Mouse (Mus musculus) cerebellum, adult 11-12 months (tissue): Measurements from ENCODE around the gene Foxf1.

ENCODE experiments used
- DNase-seq: peaks from one replicate; pipeline ENCODE4 v3.0.0; 2022

Foxf1 gene

DNA sequence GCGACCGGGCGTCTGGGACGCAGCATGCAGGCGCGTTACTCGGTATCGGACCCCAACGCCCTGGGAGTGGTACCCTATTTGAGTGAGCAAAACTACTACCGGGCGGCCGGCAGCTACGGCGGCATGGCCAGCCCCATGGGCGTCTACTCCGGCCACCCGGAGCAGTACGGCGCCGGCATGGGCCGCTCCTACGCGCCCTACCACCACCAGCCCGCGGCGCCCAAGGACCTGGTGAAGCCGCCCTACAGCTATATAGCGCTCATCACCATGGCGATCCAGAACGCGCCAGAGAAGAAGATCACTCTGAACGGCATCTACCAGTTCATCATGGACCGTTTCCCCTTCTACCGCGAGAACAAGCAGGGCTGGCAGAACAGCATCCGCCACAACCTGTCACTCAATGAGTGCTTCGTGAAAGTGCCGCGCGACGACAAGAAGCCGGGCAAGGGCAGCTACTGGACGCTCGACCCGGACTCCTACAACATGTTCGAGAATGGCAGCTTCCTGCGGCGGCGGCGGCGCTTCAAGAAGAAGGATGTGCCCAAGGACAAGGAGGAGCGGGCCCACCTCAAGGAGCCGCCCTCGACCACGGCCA lies 32.5 kb downstream of the Foxf1 start:
- DNase-seq = no peak

DNA sequence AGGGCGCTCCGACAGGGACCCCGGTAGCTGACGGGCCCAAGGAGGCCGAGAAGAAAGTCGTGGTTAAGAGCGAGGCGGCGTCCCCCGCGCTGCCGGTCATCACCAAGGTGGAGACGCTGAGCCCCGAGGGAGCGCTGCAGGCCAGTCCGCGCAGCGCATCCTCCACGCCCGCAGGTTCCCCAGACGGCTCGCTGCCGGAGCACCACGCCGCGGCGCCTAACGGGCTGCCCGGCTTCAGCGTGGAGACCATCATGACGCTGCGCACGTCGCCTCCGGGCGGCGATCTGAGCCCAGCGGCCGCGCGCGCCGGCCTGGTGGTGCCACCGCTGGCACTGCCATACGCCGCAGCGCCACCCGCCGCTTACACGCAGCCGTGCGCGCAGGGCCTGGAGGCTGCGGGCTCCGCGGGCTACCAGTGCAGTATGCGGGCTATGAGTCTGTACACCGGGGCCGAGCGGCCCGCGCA lies 33.0 kb downstream of the Foxf1 start:
- no peak for DNase-seq

DNA sequence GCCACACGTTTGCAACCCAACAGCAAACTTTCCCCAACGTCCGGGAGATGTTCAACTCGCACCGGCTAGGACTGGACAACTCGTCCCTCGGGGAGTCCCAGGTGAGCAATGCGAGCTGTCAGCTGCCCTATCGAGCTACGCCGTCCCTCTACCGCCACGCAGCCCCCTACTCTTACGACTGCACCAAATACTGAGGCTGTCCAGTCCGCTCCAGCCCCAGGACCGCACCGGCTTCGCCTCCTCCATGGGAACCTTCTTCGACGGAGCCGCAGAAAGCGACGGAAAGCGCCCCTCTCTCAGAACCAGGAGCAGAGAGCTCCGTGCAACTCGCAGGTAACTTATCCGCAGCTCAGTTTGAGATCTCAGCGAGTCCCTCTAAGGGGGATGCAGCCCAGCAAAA lies 33.7 kb downstream of the Foxf1 start:
- no peak for DNase-seq

DNA sequence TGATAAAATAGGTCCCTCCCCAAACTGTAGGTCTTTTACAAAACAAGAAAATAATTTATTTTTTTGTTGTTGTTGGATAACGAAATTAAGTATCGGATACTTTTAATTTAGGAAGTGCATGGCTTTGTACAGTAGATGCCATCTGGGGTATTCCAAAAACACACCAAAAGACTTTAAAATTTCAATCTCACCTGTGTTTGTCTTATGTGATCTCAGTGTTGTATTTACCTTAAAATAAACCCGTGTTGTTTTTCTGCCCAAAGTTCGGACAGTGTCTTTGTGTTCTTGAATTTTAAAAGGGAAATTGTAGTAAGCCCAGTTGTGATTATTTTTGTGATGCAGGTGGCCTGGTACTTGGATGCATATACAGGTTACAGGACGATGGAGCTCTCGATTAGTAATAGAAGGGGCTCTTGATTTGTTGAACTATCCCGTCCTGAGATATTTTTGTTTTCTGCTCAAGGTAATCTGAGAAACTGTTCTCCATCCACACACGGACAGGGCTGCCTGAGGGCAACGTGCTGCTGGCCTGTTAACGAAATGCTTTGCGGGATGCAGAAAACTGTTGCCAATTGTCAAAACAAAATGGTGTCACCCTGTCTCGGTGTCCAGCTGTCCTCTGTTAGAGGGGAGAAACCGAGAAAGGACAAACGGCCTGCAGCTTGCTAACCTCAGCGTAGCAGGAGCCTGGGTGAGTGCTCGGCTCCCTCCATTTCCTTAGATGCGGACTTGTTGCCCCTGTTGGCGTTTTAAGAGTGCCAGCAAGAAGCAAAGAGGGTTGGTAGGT lies 34.6 kb downstream of the Foxf1 start:
- DNase-seq = no peak

DNA sequence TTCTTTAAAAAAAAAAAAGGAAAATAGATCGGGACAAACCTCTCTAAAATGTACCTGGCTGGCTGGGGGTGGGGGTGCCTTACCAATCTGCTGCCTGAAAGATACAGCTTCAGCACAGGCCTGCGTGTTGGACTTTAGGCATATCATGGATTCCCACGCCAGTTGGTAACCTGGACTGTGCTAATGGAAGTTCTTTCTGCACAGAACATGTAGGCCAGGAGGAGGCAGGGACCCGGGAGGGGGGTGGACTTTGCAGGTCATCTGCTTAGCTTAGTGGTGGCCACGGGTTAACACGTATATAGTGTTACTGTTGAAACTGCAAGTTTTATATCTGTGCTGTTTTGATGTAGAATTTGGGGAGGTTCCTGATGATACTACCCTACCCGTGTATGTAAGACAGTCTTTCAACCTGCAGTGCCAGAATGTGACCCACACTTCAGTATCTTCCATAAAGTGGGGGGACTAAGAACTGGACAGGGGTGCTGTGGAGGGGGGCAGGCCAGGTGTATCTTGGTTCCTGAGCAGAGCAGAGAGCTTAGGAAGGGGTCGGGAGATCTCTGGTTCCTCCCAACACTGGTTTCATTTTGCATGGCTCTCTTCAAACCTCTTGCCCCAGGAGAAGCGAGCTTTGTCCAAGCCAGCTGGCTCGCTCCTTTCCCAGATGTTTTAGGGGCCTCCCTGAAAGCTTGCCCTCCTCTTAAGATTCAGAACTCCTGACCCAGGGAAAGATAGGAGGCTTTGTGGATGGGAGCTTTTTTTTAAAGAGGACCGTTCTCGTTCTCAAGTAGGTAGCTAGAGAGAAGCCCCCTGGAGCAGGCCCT lies 35.7 kb downstream of the Foxf1 start:
- no peak for DNase-seq

DNA sequence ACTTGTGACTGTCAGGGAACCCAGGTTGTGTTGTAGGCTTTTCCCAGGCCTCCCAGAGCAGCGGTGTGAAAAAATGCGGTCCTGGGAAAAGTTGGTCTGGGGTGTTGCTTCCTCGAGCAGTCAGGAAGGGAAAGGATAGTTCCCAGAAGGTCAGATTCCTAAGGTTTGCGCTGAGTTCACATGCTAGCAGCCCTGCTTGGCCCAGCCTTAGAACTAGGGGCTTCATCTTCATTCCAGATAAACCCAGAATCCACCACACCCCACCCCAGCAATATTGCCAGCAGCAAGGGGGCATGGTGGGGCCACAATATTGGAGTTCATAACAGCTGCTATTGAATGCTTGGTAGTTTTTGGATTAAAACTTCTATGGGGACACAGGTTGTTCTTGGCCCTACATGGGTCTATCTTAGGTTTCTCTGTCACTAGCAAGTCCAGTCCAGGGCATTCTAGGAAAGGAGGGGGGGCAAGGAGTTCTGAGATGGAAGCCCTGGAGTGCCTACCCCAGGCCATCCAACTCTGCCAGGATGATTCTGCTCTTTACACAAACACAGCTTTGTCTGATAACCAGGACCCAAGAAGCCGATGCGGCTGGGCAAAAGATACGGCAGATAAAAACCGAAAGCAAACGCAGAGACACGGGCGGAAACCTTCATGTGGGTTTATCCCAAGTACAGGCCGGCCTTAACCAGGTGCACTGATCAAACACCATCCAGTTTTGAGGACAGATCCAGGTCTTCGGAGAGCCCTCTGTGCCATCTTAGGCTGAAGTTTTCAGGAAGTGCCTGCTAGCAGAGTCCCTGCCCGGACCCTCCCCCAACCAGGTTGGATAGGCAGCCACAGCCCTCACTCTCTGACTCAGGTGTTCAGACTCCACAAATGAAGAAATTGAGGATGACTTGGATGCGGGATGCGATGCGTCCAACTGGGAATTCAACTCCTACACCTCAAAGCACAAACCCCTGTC lies 36.6 kb downstream of the Foxf1 start:
- no peak for DNase-seq

DNA sequence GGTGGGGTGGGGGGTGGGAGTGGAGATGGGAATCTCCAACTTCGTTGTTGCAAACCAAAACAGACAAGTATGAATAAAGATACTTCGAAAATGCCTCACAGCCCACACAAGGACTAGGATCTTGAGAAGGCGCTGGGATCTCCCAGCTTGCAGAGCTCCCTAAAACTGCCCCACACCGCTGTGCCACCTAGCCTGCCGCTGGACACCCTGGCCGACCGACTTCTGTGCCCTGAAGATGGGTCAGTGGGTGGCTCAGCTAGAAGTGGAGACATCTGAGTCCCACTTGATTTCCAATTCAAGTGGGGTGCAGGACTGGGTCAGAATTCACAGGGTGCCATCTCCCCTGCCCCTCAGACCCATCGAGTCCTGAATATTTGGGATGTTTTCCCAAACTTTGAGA lies 37.5 kb downstream of the Foxf1 start:
- DNase-seq = no peak

DNA sequence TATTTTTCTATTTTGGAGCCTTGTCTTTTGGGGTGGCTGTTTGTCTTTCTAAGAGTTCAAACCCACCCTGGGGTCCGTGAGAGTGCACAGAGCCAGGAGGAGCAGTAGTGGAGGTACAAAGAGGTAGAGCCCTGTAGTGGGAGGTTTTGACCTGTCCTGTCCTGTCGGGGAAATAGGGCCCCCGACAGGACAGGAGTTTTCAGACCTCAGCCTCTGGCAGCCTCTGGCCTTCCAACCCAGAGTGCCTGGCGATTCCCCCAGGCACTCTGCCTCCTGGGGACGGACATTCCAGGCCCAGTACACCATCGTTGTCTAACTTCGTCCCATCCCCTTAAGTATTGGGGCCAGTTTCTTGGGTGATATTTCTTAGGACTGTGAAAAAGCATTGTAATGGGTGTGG lies 38.2 kb downstream of the Foxf1 start:
- DNase-seq = no peak

DNA sequence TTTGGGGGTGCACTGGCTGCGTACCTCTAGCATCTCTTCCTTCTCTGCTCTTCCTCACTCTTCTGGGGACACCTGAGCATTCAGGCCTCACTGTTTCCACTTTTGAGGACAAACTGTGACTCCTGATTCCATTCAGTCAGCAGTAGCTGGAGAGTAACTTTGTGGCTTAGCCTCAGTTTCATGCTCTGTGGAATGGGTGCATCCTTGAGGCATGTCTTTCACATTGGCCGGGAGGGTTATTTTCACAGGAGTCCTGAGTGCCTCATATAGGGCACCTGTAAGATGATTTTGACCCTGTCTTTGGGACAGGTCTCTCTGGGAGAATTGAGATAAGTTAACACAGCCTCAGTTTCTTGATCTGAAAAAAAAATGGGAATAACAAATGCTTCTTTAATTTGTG lies 38.9 kb downstream of the Foxf1 start:
- DNase-seq = no peak

DNA sequence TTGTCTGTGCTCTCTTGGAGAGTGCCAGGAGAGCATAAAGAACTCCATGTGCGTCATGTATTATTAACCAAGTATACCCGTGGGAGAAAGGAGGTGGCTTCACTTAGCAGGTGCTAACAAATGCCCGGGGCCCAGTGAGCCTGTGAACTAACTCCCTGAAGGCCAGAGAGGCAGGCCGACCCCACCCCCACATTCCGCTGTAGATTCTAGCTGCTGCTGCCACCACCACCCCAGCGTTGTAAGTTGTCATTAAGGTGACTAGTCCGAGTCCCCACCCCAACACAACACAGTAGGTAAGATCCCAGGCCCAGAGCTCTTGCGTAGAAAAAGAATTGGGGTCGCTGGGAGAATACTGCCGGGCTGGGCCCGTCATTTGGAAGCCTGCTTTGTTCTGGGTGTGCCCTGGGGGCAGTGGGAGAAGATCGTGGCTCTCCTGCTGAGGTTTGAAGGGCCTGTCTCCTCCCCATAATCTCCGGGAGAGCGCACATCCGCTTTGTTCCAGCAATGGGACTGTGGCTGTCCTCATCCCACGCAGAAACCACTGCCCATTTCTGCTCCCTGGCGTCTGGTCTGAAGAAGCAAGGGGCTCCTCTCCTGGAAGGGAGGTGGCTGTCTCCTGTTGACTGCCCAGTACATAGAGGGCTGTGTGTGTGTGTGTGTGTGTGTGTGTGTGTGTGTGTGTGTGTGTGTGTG lies 40.5 kb downstream of the Foxf1 start:
- no peak for DNase-seq

DNA sequence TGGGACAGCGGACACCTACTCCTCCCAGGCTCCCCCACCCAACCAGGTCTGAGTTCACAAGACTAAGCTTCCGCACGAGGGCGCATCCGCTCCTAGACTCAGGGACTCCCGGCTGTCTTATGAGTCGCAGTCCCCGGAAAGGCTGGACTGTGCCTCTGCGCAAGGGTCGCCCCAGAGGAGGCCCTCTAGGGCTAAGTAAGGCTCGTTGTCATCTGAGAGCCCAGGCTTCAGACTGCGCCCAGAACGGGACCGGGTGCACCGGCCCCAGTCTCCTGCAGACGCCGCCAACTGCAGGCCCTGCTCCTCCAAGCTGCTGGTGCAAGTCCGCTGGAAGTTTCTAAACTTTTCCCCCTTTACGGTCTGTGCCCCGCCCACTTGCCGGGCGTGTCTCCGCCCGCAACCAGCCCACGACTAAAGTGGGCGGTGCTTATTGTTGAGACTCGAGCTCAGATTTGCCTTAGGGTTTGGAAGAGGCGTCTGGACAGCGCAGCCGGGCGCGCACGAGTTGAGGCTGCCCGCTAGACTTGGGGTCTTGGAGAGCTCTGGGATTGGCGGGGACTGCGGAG lies 41.2 kb downstream of the Foxf1 start:
- DNase-seq = no peak

DNA sequence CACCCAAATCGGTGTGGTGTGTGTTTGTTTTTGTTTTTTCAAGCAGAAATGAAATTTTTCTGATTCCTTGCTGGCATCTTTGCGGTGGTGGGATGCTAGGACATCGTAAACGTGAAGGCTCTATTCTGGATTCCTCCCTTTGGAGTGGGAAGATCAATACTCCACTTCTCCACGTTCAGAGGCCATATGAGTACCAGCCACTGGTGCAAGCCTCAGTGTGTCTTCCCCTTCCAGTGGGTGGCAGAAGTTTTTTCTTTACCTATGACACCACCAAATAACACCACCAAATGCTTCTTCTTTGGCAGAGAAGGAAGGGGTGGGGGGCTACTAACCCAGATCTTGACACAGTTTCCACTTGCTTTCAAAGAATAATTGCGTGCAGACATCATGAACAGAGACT lies 42.0 kb downstream of the Foxf1 start:
- DNase-seq = no peak

DNA sequence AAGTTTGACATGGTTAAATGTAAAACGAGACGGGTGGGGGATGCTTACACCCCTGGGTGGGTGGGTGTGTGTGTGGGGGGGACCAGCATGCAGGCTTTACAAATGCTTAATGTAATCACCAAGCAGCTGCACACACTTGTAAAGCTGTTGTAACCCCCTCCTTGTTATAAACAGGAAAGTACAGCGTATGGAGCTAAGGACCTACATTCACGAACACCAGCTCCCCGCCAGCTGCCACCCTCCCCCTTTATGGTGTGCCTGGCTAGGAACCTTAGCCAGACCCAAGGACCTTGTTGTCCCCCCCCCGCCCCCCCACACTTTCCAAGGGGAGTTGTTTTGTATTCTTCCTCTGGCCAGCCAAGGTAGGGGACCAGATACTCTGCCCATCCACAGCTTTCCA lies 42.5 kb downstream of the Foxf1 start:
- DNase-seq = no peak

DNA sequence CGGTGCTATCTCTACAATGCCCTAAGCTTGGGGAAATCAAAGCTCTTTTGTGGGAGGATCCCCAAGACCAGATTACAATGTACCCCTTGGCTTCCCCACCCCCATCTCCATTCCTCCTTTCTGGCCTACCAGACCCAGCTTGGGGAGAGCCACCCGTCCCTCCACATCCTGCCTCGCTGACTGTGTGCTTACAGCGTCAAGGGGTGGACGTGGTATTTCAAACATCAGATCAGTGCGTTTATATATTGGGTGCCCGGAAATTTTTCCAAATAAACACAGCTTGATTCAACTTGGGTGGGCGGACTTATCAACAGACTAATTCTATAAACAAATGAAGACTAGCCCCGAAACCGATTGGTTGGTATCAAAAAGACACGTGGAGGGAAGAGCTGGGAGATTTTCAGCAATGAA lies 43.1 kb downstream of the Foxf1 start:
- no peak for DNase-seq

DNA sequence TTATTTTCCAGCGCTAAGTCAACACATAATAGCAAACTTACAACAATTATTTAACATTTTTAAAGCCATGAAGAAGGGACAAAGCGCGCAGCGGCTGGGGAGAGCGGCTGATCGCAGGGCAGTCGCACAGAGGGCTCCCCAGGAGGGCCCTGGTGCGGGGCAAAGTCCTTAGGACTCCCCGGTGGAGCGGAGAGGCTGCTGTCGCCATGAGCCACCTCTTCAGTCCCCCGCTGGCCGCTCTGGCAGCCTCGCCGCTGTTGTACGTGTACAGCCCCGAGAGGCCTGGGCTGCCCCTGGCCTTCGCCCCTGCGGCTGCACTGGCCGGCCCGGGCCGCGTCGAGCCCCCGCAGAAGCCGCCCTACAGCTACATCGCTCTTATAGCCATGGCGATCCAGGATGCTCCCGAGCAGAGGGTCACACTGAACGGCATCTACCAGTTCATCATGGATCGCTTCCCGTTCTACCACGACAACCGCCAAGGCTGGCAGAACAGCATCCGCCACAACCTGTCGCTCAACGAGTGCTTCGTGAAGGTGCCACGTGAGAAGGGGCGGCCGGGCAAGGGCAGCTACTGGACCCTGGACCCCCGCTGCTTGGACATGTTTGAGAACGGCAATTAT lies 43.7 kb downstream of the Foxf1 start, which contains the start of gene Foxl1:
Gene Foxl1, plus strand, starts transcription at position 185 of the 620 bp plus-strand sequence.
- no peak for DNase-seq

DNA sequence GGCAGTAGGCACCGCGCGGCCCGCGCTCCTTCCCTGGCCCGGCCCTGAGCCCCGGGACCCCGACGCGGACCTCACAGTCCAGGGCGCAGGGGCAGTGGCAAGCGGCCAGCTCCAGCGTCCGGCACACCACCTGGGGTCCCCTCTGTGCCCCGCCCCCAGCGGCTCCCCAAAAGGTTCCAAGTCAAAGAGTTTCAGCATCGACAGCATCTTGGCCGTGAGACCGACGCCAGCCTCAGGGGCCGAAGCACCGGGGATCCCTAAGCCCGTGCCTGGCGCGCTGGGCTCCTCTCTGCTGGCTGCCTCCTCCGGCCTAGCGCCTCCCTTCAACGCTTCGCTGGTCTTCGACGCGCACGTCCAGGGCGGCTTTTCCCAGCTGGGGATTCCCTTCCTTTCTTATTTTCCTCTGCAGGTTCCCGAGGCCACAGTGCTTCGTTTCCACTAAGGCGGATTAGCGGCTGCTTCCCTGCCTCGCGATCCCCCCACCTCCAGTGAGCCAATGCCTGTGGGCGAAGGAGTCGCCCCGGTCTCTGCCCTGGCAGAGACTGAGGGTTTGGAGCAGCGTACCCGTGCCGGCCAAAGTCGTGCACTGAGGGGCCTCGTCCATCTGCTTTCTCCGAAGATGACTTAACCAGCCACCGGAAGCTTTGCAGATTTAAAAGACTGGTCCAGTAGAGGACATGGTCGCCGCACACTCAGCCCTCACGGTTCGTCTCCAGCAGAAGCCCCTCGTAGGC lies 44.5 kb downstream of the Foxf1 start:
- DNase-seq = no peak

DNA sequence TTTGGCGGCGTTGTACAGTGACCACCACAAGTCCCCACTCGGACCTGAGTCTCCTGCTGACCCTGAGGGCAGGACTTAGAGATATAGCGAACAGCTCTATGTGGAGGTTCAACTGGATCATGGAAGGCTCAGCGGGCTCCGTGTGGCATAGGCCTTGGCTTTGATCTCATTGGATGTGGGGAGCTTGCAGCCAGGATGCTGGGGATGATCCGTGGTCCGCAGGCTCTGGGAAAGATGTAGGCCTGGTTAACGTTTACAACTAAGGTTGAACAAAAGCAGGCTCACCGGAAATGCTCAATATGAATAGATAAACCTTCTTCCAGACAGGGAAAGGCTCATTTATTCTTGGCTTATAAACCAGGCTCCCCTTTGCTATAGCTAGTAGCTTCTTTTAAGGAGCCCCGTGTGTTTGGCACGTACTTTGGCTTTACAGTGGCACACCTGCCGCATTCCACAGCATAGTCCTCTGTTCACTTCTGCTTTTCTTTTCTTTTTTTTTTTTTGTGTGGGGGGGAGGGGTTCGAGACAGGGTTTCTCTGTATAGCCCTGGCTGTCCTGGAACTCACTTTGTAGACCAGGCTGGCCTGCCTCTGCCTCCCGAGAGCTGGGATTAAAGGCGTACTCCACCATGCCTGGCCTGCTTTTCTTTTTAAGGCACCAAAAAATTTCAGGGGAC lies 45.2 kb downstream of the Foxf1 start:
- DNase-seq = no peak

DNA sequence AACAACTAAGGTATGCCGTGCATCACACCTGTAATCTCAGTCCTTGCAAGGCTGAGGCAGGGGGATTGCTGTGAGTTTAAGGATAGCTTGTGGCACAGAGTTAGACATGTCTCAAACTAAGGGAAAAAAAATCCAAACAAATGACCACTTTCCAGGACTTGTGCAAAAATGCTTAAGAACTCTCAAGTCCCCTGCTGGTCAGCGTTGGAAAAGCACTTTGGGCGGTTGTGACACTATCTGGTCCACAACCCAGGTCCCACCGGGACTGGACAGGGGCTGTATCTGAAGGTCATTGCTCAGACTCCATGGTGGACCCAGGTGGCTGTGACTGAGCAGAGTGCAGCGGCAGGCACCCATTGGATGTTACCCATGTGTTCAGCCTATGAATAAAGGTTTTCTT lies 46.3 kb downstream of the Foxf1 start:
- no peak for DNase-seq

DNA sequence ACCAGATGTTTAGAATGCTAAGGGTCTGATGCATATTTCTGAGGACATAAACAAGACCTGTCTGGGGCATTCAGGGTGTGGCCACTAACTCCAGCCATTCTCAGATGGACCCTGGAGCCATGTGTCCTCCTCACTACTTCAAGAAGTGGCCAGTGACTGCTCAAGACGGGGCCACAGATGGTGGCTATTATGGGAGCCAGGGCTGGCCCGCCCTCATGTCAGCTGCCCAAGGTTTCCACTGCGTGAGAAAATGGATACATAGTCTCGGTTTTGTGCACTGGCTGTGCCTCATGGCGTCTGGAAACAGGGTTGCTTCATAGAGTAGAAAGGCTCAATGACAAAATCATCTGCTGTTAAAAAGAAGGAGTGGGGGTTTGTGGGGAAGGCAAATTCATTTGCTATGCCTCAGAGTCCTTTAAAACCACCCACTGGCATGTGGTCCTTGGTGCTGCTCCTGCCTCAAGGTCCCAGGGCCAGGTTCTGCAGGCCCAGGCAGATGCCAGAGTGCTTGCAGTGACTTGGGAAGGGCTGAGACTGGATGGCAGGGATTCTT lies 48.9 kb downstream of the Foxf1 start:
- no peak for DNase-seq
